Mouse (Mus musculus): ENCODE measurements at regions not wholly inside any gene's neighbourhood (a gene's known extent, or its start where the extent isn't known, plus 50 kb on each side); places are given as distances from the start of the nearest gene placed in this dataset.

DNA sequence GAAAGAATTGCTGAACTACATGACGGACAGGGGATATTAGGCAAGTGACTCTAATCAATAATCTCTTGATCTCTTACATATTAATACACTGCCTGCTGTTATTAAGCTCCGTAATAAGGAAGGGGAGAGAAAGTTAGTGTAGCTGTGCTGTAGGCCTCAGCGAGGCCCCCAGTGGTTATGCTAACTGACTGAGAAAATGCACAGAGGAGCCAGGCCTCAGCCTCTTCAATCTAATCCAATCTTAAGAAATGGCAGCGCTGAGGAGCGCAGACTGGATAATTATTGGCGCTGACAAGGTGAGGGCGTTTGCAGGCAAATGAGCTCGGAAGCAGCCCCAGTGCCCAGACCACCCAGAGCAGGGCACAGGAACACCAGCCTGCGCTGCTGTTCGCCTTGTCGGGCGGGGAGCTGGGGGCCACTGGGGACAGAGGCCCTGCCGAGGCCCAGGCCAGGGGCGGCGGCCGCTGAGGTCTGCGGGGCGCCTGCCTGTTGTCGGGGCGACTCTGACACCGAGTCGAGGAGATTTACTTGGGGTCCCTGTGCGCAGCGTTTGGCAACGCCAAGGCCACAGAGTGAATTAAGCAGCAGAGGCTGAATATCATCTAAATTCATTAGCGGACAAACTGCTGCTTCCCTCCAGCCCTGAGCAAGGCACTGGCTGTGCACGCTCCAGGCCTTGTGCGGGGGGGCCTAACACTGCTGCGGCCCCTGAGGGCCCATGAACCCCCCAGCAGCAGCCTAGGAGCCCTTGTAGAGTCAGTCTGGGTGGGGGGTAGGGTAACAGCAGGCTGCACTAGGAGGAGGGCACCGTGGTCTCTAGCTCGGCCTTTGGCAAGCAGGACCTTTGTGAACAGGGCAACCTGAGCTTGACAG, 493.4 kb upstream of the Mki67 start:
- TF ChIP-seq CTCF (IDR thresholded peaks at IDR 0.05; ENCODE audit: low read depth, low read length) (no peak), POLR2A (IDR thresholded peaks at IDR 0.05; ENCODE audit: extremely low read depth, insufficient read depth, low read length) (no peak)
